Mouse (Mus musculus) retina, adult 2 months (tissue): Measurements from ENCODE around the gene Olfr1437.
"Not testable (repeated sequence)": the region's sequence is repeated elsewhere in the genome, so short reads cannot be mapped to it uniquely, and the experiment has no call there.

Experiments used
- DNase-seq: peaks from one replicate; pipeline ENCODE4 v3.0.0-alpha.2; 2012; ENCODE audit warnings: low read depth, low spot score

The Olfr1437 gene

GRCm38 (mm10) chr19:12325001-12325400, at the start of gene Olfr1437:
Gene Olfr1437 (minus strand): TSS chr19:12325101.
- DNase-seq, result no peak

- DNase-seq, result no peak
Measured at GRCm38 (mm10) chr19:12374465-12375025, 49.6 kb upstream of the Olfr1437 start.

- DNase-seq, result no peak
Measured at GRCm38 (mm10) chr19:12373004-12373403, 48.1 kb upstream of the Olfr1437 start.

GRCm38 (mm10) chr19:12335810-12336209, 10.9 kb upstream of the Olfr1437 start, which contains the start of gene Olfr1438-ps1:
Gene Olfr1438-ps1 (minus strand): TSS chr19:12335910.
- DNase-seq, result no peak

GRCm38 (mm10) chr19:12299030-12299429, 25.9 kb downstream of the Olfr1437 start, which contains the start of gene Olfr1436:
Gene Olfr1436 (minus strand): TSS chr19:12299130.
- not testable (repeated sequence) for DNase-seq

- no peak for DNase-seq
Measured at GRCm38 (mm10) chr19:12292979-12293378, 31.9 kb downstream of the Olfr1437 start.

- DNase-seq, result no peak
Measured at GRCm38 (mm10) chr19:12279554-12279953, 45.3 kb downstream of the Olfr1437 start, which contains the start of gene Olfr1434. Gene Olfr1434 (plus strand): TSS chr19:12279854.
